Mouse (Mus musculus): ENCODE data around the gene Mpzl1. TPM values are rescaled to one million over a fixed set of nuclear protein-coding genes. Genes with fewer than 3 reads are reported as not detected.
A peak's percentile ranks its signal among the peaks of the same experiment; 100 is the strongest.
"Not testable (repeated sequence)": the region's sequence is repeated elsewhere in the genome, so short reads cannot be mapped to it uniquely, and the experiment has no call there.

Mpzl1 gene
- polyA plus RNA-seq (2015; fragmentation: Nextera tagmentation; extraction: Ambion mirVana): 138 and 147 TPM in 2 replicates

- H3K9me3 ChIP-seq (replicated peaks): no peaks in the 10 kb centered on the region
- H3K27me3 ChIP-seq: no peaks in the 10 kb centered on the region
- under 1% methylated on average over 67 of the region's 73 CpGs for whole genome bisulfite sequencing
- H3K4me1 ChIP-seq: peaks cover 31% of the 10 kb centered on the region
- peak; percentile 100 for ATAC-seq (ENCODE audit: insufficient number of reproducible peaks, low FRiP score, low TSS enrichment, low read depth)
- peak within 1 kb of the TSS; percentile 91 for H3K4me3 ChIP-seq (replicated peaks)
- H3K4me2 ChIP-seq (replicated peaks): peak within 1 kb of the TSS; percentile 66
- H3K9ac ChIP-seq: peak within 1 kb of the TSS; percentile 83
- H3K36me3 ChIP-seq: no peaks in the 10 kb centered on the region
- peak within 1 kb of the TSS; percentile 98 for H3K27ac ChIP-seq (replicated peaks)
These were observed at the start of gene Mpzl1 for GRCm38 (mm10) chr1:165634151-165634884. TSS of gene Mpzl1 (minus strand) at chr1:165634538.

- no peak for ATAC-seq (ENCODE audit: insufficient number of reproducible peaks, low FRiP score, low TSS enrichment, low read depth)
These were observed 47.9 kb upstream of the Mpzl1 start for GRCm38 (mm10) chr1:165682056-165682853.

GRCm38 (mm10) chr1:165681045-165681794 is 46.9 kb upstream of the Mpzl1 start:
- Histone ChIP-seq H3K27ac (replicated peaks) (peak overlapping the region; percentile 8), H3K4me1 (peaks cover 9% of the 10 kb centered on the region; the same call in 1 of the 2 replicates), H3K27me3 (no peaks in the 10 kb centered on the region; the same call in 1 of the 2 replicates), H3K4me3 (replicated peaks) (no peak overlapping the region), H3K9me3 (replicated peaks) (no peaks in the 10 kb centered on the region), H3K36me3 (no peaks in the 10 kb centered on the region), H3K4me2 (replicated peaks) (no peak overlapping the region), H3K9ac (no peak overlapping the region)
- no peak for ATAC-seq (ENCODE audit: insufficient number of reproducible peaks, low FRiP score, low TSS enrichment, low read depth)
- WGBS: 57% methylated on average over 13 of the region's 13 CpGs

More at GRCm38 (mm10) chr1:165682056-165682853, 47.9 kb upstream of the Mpzl1 start:
- Histone ChIP-seq H3K27ac (replicated peaks) (no peak overlapping the region), H3K4me1 (peaks cover 9% of the 10 kb centered on the region; the same call in 1 of the 2 replicates), H3K36me3 (no peaks in the 10 kb centered on the region), H3K9me3 (replicated peaks) (no peaks in the 10 kb centered on the region), H3K4me3 (replicated peaks) (no peak overlapping the region), H3K27me3 (no peaks in the 10 kb centered on the region; the same call in 1 of the 2 replicates), H3K4me2 (replicated peaks) (no peak overlapping the region; the same call in 1 of the 2 replicates), H3K9ac (no peak overlapping the region)
- WGBS: 61% methylated on average over 18 of the region's 18 CpGs

- not testable (repeated sequence) for H3K4me1 ChIP-seq; H3K36me3 ChIP-seq; ATAC-seq (ENCODE audit: insufficient number of reproducible peaks, low FRiP score, low TSS enrichment, low read depth); H3K9ac ChIP-seq; H3K27me3 ChIP-seq; H3K4me2 ChIP-seq (replicated peaks); H3K9me3 ChIP-seq (replicated peaks); H3K4me3 ChIP-seq (replicated peaks); H3K27ac ChIP-seq (replicated peaks)
These were observed 45.7 kb upstream of the Mpzl1 start for GRCm38 (mm10) chr1:165680086-165680485.

- H3K4me3 ChIP-seq (replicated peaks): no peak overlapping the region
- no peak overlapping the region for H3K9ac ChIP-seq
- no peaks in the 10 kb centered on the region for H3K27me3 ChIP-seq
- no peaks in the 10 kb centered on the region for H3K36me3 ChIP-seq
- H3K9me3 ChIP-seq (replicated peaks): no peaks in the 10 kb centered on the region
- no peak overlapping the region for H3K4me2 ChIP-seq (replicated peaks)
- ATAC-seq (ENCODE audit: insufficient number of reproducible peaks, low FRiP score, low TSS enrichment, low read depth): no peak
- no peak overlapping the region for H3K27ac ChIP-seq (replicated peaks)
- WGBS: 44% methylated on average over 3 of the region's 3 CpGs
- peaks cover 9% of the 10 kb centered on the region; the same call in 1 of the 2 replicates for H3K4me1 ChIP-seq
These were observed 45.3 kb upstream of the Mpzl1 start for GRCm38 (mm10) chr1:165679618-165679997.

GRCm38 (mm10) chr1:165678861-165679617 is 44.7 kb upstream of the Mpzl1 start:
- ATAC-seq (ENCODE audit: insufficient number of reproducible peaks, low FRiP score, low TSS enrichment, low read depth): no peak
- Histone ChIP-seq H3K27ac (replicated peaks) (no peak overlapping the region), H3K4me2 (replicated peaks) (no peak overlapping the region), H3K4me3 (replicated peaks) (no peak overlapping the region), H3K27me3 (no peaks in the 10 kb centered on the region), H3K4me1 (peaks cover 9% of the 10 kb centered on the region; the same call in 1 of the 2 replicates), H3K36me3 (no peaks in the 10 kb centered on the region), H3K9ac (no peak overlapping the region), H3K9me3 (replicated peaks) (no peaks in the 10 kb centered on the region)
- WGBS: 73% methylated on average over 15 of the region's 15 CpGs

GRCm38 (mm10) chr1:165677558-165677957 is 43.2 kb upstream of the Mpzl1 start:
- 52% methylated on average over 4 of the region's 4 CpGs for WGBS
- no peak overlapping the region for H3K27ac ChIP-seq (replicated peaks)
- H3K27me3 ChIP-seq: no peaks in the 10 kb centered on the region
- H3K9me3 ChIP-seq (replicated peaks): no peaks in the 10 kb centered on the region
- no peaks in the 10 kb centered on the region for H3K36me3 ChIP-seq
- ATAC-seq (ENCODE audit: insufficient number of reproducible peaks, low FRiP score, low TSS enrichment, low read depth): no peak
- H3K4me3 ChIP-seq (replicated peaks): no peak overlapping the region
- H3K9ac ChIP-seq: no peak overlapping the region
- peaks cover 9% of the 10 kb centered on the region; the same call in 1 of the 2 replicates for H3K4me1 ChIP-seq
- H3K4me2 ChIP-seq (replicated peaks): no peak overlapping the region

GRCm38 (mm10) chr1:165676993-165677392 is 42.7 kb upstream of the Mpzl1 start:
- Histone ChIP-seq H3K4me2 (replicated peaks) (no peak overlapping the region), H3K27ac (replicated peaks) (no peak overlapping the region), H3K36me3 (no peaks in the 10 kb centered on the region), H3K4me1 (peaks cover 5% of the 10 kb centered on the region; the same call in 1 of the 2 replicates), H3K4me3 (replicated peaks) (no peak overlapping the region), H3K9ac (no peak overlapping the region), H3K9me3 (replicated peaks) (no peaks in the 10 kb centered on the region), H3K27me3 (no peaks in the 10 kb centered on the region)
- ATAC-seq (ENCODE audit: insufficient number of reproducible peaks, low FRiP score, low TSS enrichment, low read depth): no peak
- 71% methylated on average over 3 of the region's 3 CpGs for WGBS

- H3K9me3 ChIP-seq (replicated peaks): no peaks in the 10 kb centered on the region
- no peak overlapping the region for H3K4me3 ChIP-seq (replicated peaks)
- 89% methylated on average over 9 of the region's 9 CpGs for WGBS
- no peak overlapping the region for H3K4me2 ChIP-seq (replicated peaks)
- no peak for ATAC-seq (ENCODE audit: insufficient number of reproducible peaks, low FRiP score, low TSS enrichment, low read depth)
- H3K27me3 ChIP-seq: no peaks in the 10 kb centered on the region
- H3K4me1 ChIP-seq: 0 out of 2 replicates have a peak, but pooled peaks cover 3% of the 10 kb centered on the region
- H3K27ac ChIP-seq (replicated peaks): no peak overlapping the region
- H3K9ac ChIP-seq: no peak overlapping the region
- no peaks in the 10 kb centered on the region for H3K36me3 ChIP-seq
These were observed 40.8 kb upstream of the Mpzl1 start for GRCm38 (mm10) chr1:165675167-165675566.

- ATAC-seq (ENCODE audit: insufficient number of reproducible peaks, low FRiP score, low TSS enrichment, low read depth): no peak
- Histone ChIP-seq H3K36me3 (no peaks in the 10 kb centered on the region), H3K27me3 (no peaks in the 10 kb centered on the region), H3K9me3 (replicated peaks) (no peaks in the 10 kb centered on the region), H3K4me3 (replicated peaks) (no peak overlapping the region), H3K4me2 (replicated peaks) (no peak overlapping the region), H3K9ac (no peak overlapping the region), H3K27ac (replicated peaks) (no peak overlapping the region), H3K4me1 (no peaks in the 10 kb centered on the region)
- WGBS: 83% methylated on average over 9 of the region's 9 CpGs
These were observed 38.0 kb upstream of the Mpzl1 start for GRCm38 (mm10) chr1:165672355-165672754.

Measured in embryonic facial prominence, embryonic 15.5 days (tissue).